Mouse (Mus musculus) MEL (cell line): Measurements from ENCODE around the gene Csmd2. TPM values are rescaled to one million over a fixed set of nuclear protein-coding genes. Genes with fewer than 3 reads are reported as not detected.

Source experiments
- DNase-seq: peaks from one replicate; pipeline ENCODE4 v3.0.0; 2011; ENCODE audit warnings: low read depth, low spot score
- H3K27ac ChIP-seq: 2 replicates; pipeline ENCODE4 v1.5.1; 2012; ENCODE audit warnings: low read depth, mild to moderate bottlenecking, control low read depth, low read length, moderate library complexity; ENCODE audit not compliant: control insufficient read depth
- H3K27me3 ChIP-seq, 2 experiments: fragments of 150-350 bp in 1 of 2; sonication (generic) in 1 of 2; 2 replicates each; pipeline ENCODE4 v1.6.1; 2012; ENCODE audit warnings: low read length in 2 of 2, mild to moderate bottlenecking in 2 of 2, improper control_type of control experiment in 1 of 2, moderate library complexity in 1 of 2; ENCODE audit not compliant: insufficient read depth in 2 of 2, control insufficient read depth in 1 of 2
- H3K36me3 ChIP-seq, 2 experiments: 2 replicates each; pipeline ENCODE4 v1.6.1; 2012 to 2014; ENCODE audit warnings: low read length in 2 of 2, improper control_type of control experiment in 1 of 2, inconsistent platforms in 1 of 2, mild to moderate bottlenecking in 1 of 2; ENCODE audit not compliant: insufficient read depth in 2 of 2, control insufficient read depth in 1 of 2
- H3K4me1 ChIP-seq, 2 experiments: fragments of 150-350 bp in 1 of 2; sonication (generic) in 1 of 2; 2 replicates each; pipeline ENCODE4 v1.6.1; 2012; ENCODE audit warnings: low read length in 2 of 2, improper control_type of control experiment in 1 of 2, mild to moderate bottlenecking in 1 of 2; ENCODE audit not compliant: insufficient read depth in 2 of 2, control insufficient read depth in 1 of 2
- H3K4me3 ChIP-seq, 2 experiments: fragments of 150-350 bp in 1 of 2; sonication (generic) in 1 of 2; 2 replicates each; pipeline ENCODE4 v1.5.1; 2012; ENCODE audit warnings: low read depth in 2 of 2, low read length in 2 of 2, mild to moderate bottlenecking in 2 of 2, moderate library complexity in 2 of 2, control low read depth in 1 of 2, improper control_type of control experiment in 1 of 2; ENCODE audit not compliant: control insufficient read depth in 1 of 2, insufficient read depth in 1 of 2
- H3K79me2 ChIP-seq: 2 replicates; pipeline ENCODE4 v1.6.1; 2012; ENCODE audit warnings: mild to moderate bottlenecking, low read length, moderate library complexity; ENCODE audit not compliant: control insufficient read depth, poor library complexity, insufficient read depth
- H3K9ac ChIP-seq: 2 replicates; pipeline ENCODE4 v1.6.1; 2012; ENCODE audit warnings: low read depth, mild to moderate bottlenecking, control low read depth, low read length, moderate library complexity; ENCODE audit not compliant: control insufficient read depth, poor library complexity, severe bottlenecking
- H3K9me3 ChIP-seq: fragments of 150-350 bp; sonication (generic); replicated peaks from 2 replicates; pipeline ENCODE4 v1.6.1; 2012; ENCODE audit warnings: mild to moderate bottlenecking, low read length, improper control_type of control experiment, moderate library complexity; ENCODE audit not compliant: insufficient read depth
- BHLHE40 ChIP-seq: IDR thresholded peaks from 2 replicates; pipeline ENCODE4 v1.6.1; 2012; ENCODE audit warnings: low read depth, mild to moderate bottlenecking, inconsistent platforms, low read length, improper control_type of control experiment, borderline replicate concordance
- ELF1 ChIP-seq: IDR thresholded peaks from 2 replicates; pipeline ENCODE4 v1.6.1; 2014; ENCODE audit warnings: low read depth, mild to moderate bottlenecking, inconsistent platforms, low read length, improper control_type of control experiment, moderate library complexity
- GABPA ChIP-seq: IDR thresholded peaks from 2 replicates; pipeline ENCODE4 v1.6.1; 2012; ENCODE audit warnings: low read depth, mild to moderate bottlenecking, inconsistent platforms, low read length, improper control_type of control experiment, moderate library complexity
- HCFC1 ChIP-seq: IDR thresholded peaks from 2 replicates; pipeline ENCODE4 v1.6.1; 2012; ENCODE audit warnings: low read depth, mild to moderate bottlenecking, inconsistent platforms, low read length, improper control_type of control experiment, moderate library complexity
- MAZ ChIP-seq: IDR thresholded peaks from 2 replicates; pipeline ENCODE4 v1.6.1; 2012; ENCODE audit warnings: low read depth, mild to moderate bottlenecking, inconsistent platforms, low read length, improper control_type of control experiment
- MXI1 ChIP-seq: IDR thresholded peaks from 2 replicates; pipeline ENCODE4 v1.6.1; 2011; ENCODE audit warnings: mild to moderate bottlenecking, low read depth, low read length, improper control_type of control experiment
- MYC ChIP-seq: IDR thresholded peaks from 2 replicates; pipeline ENCODE4 v1.6.1; 2011; ENCODE audit warnings: low read depth, mild to moderate bottlenecking, low read length, improper control_type of control experiment, moderate library complexity
- NELFE ChIP-seq: IDR thresholded peaks from 2 replicates; pipeline ENCODE4 v1.6.1; 2011; ENCODE audit warnings: low read depth, low read length, improper control_type of control experiment
- POLR2A ChIP-seq, 2 experiments: IDR thresholded peaks; 2 replicates each; pipeline ENCODE4 v1.6.1; 2011 to 2012; ENCODE audit warnings: low read length in 2 of 2, mild to moderate bottlenecking in 2 of 2, control low read depth in 1 of 2, improper control_type of control experiment in 1 of 2, low read depth in 1 of 2, moderate library complexity in 1 of 2; ENCODE audit not compliant: control insufficient read depth in 1 of 2, insufficient read depth in 1 of 2, poor library complexity in 1 of 2
- POLR2AphosphoS2 ChIP-seq: IDR thresholded peaks from 2 replicates; pipeline ENCODE4 v1.6.1; 2011; ENCODE audit warnings: low read length, improper control_type of control experiment
- POLR2AphosphoS5 ChIP-seq: IDR thresholded peaks from 2 replicates; pipeline ENCODE4 v1.6.1; 2012; ENCODE audit warnings: low read depth, borderline replicate concordance, mild to moderate bottlenecking, inconsistent platforms, low read length, moderate library complexity, mixed read lengths
- RAD21 ChIP-seq: IDR thresholded peaks from 2 replicates; pipeline ENCODE4 v1.6.1; 2011; ENCODE audit warnings: mild to moderate bottlenecking, low read depth, low read length, improper control_type of control experiment
- SIN3A ChIP-seq: IDR thresholded peaks from 2 replicates; pipeline ENCODE4 v1.6.1; 2012; ENCODE audit warnings: low read length, improper control_type of control experiment, inconsistent platforms
- SMC3 ChIP-seq: IDR thresholded peaks from 2 replicates; pipeline ENCODE4 v1.6.1; 2011; ENCODE audit warnings: low read depth, low read length, improper control_type of control experiment
- TCF12 ChIP-seq: IDR thresholded peaks from 2 replicates; pipeline ENCODE4 v1.6.1; 2014; ENCODE audit warnings: low read depth, mild to moderate bottlenecking, inconsistent platforms, low read length, improper control_type of control experiment, moderate library complexity
- UBTF ChIP-seq: IDR thresholded peaks from 2 replicates; pipeline ENCODE4 v1.6.1; 2012; ENCODE audit warnings: low read depth, mild to moderate bottlenecking, inconsistent platforms, low read length, improper control_type of control experiment, moderate library complexity, borderline replicate concordance; ENCODE audit not compliant: insufficient read depth
- USF2 ChIP-seq, 2 experiments: IDR thresholded peaks; 2 replicates each; pipeline ENCODE4 v1.6.1; 2011 to 2012; ENCODE audit warnings: improper control_type of control experiment in 2 of 2, low read length in 2 of 2, borderline replicate concordance in 1 of 2, inconsistent platforms in 1 of 2, low read depth in 1 of 2, mild to moderate bottlenecking in 1 of 2; ENCODE audit not compliant: insufficient read depth in 1 of 2
- polyA plus RNA-seq, 2 experiments: library from polyadenylated mRNA; stranded (reverse) in 1 of 2; unstranded in 1 of 2; fragments of >175 nt in 1 of 2; fragments of >200 nt in 1 of 2; gene quantifications; 2 replicates each; pipeline versions ENCODE4 v1.2.1 to v1.2.4; 2012; ENCODE audit warnings: low replicate concordance in 2 of 2, low read depth in 1 of 2; ENCODE audit not compliant: insufficient read length in 2 of 2, insufficient read depth in 1 of 2, missing spikeins in 1 of 2
- total RNA-seq: library from RNA; depleted of rRNA; stranded (reverse); fragments of 300-350 nt; gene quantifications from 2 replicates; pipeline ENCODE4 v1.2.3, GENCODE M21; 2012; rRNA removed

The Csmd2 gene
- total RNA-seq (not detected in 2 replicates), polyA plus RNA-seq (not detected)

- Histone ChIP-seq H3K4me1 (no peaks in the 10 kb centered on the region), H3K36me3 (no peaks in the 10 kb centered on the region), H3K9me3 (no peaks in the 10 kb centered on the region), H3K27me3 (no peaks in the 10 kb centered on the region), H3K4me3 (no peak within 1 kb of the TSS), H3K79me2 (no peaks in the 10 kb centered on the region), H3K27ac (no peak within 1 kb of the TSS), H3K9ac (no peak within 1 kb of the TSS)
- no peak for TF ChIP-seq MYC
- no peak for TF ChIP-seq MAZ
- no peak for TF ChIP-seq HCFC1
- TF ChIP-seq SIN3A = no peak
- no peak for TF ChIP-seq UBTF
- TF ChIP-seq RAD21 = no peak
- no peak for TF ChIP-seq POLR2AphosphoS5
- no peak for TF ChIP-seq ELF1
- no peak for TF ChIP-seq GABPA
- no peak for DNase-seq
Measured at GRCm38 (mm10) chr4:127987784-127988455, at the start of gene Csmd2. TSS of gene Csmd2 (plus strand) at chr4:127987857.

GRCm38 (mm10) chr4:127947696-127948095 is 40.0 kb upstream of the Csmd2 start:
- Histone ChIP-seq H3K36me3 (no peaks in the 10 kb centered on the region), H3K79me2 (no peaks in the 10 kb centered on the region), H3K9ac (no peak overlapping the region), H3K27me3 (no peaks in the 10 kb centered on the region), H3K4me3 (no peak overlapping the region), H3K27ac (no peak overlapping the region)
- DNase-seq = no peak
- TF ChIP-seq HCFC1 = no peak
- TF ChIP-seq, all 39 proteins: peak for 0
- Histone ChIP-seq H3K9me3 (no peaks in the 10 kb centered on the region), H3K4me1 (no peaks in the 10 kb centered on the region)

- H3K36me3 ChIP-seq = no peaks in the 10 kb centered on the region
- no peak overlapping the region for H3K27ac ChIP-seq
- no peaks in the 10 kb centered on the region for H3K9me3 ChIP-seq
- no peaks in the 10 kb centered on the region for H3K4me1 ChIP-seq
- no peak for TF ChIP-seq ELF1
- TF ChIP-seq SIN3A = no peak
- TF ChIP-seq POLR2AphosphoS2 = no peak
- no peak for TF ChIP-seq POLR2A (IDR thresholded peaks at IDR 0.05; ENCODE audit: control insufficient read depth in 1 of 2, insufficient read depth in 1 of 2, low read depth in 1 of 2, low read length in 2 of 2, poor library complexity in 1 of 2)
- no peak for TF ChIP-seq TCF12
- TF ChIP-seq SMC3 = no peak
- no peak for TF ChIP-seq MXI1
- TF ChIP-seq USF2 (IDR thresholded peaks at IDR 0.05; ENCODE audit: borderline replicate concordance in 1 of 2, insufficient read depth in 1 of 2, low read depth in 1 of 2, low read length in 2 of 2) = no peak
- no peak for TF ChIP-seq NELFE
- no peak for TF ChIP-seq BHLHE40
- H3K79me2 ChIP-seq = no peaks in the 10 kb centered on the region
- no peak for DNase-seq
- H3K9ac ChIP-seq = no peak overlapping the region
- H3K27me3 ChIP-seq = no peaks in the 10 kb centered on the region
- no peak overlapping the region for H3K4me3 ChIP-seq
Measured at GRCm38 (mm10) chr4:127953006-127953710, 34.5 kb upstream of the Csmd2 start.
